Comparison of ENCODE assay signal across 9 mouse cellular contexts in the genomic region with DNA sequence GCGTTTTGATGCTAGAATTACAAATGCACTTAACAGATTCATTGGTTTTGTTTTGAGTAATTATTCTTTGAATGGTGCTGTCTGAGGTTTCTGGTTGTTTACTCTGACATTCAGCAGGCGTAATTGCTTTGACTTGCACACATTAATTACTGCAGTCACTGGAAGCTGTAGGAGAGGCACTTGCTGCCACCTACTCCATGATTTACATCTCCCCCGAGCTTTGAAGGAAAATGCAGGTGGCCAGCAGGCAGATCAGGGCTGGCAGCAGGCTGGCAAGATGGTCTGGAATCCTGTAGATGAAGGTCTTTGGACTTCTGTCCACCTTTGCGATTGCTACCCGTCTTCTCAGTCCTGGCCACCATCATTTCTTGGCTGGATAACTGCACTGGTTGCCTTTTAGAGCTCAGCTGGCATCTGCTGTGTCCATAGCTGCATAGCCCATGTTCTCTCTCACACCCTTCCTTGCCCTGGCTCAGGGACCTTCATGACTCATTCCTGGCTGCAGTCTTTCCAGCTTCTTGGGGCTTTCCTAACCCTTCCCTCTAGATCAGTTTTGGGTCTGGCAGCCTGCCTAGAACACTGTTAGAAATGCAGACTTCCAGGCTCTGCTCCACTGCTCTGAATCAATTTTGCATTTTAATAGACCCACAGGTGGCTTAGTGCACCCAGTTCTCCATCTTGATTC.
A peak's percentile ranks its signal among the peaks of the same experiment; 100 is the strongest.
DNase-seq lines count a peak whose midpoint lies in the region; ATAC-seq and TF ChIP-seq lines count a peak whose summit lies in the region.
"Had no signal": no experiment of that assay in that cellular context is flagged by ENCODE, and none has a peak within 500 bp of the region (broad histone marks: within the 10 kb centered on the region; RNA-seq: fewer than 3 reads in every experiment).

No protein-coding gene starts in this region.

- TF ChIP-seq POLR2A in myocyte (IDR thresholded peaks at IDR 0.05; ENCODE audit: insufficient read length, low read depth) = no peak

- H3K4me1 ChIP-seq in forebrain, postnatal 0 days (ENCODE audit: insufficient read depth) = peaks cover 6% of the 10 kb centered on the region; the same call in 1 of the 2 replicates
- no peaks in the 10 kb centered on the region for H3K4me1 ChIP-seq in forebrain, embryonic 11.5 days (replicated peaks; ENCODE audit: control insufficient read depth, insufficient read depth, low read length)
- peaks cover 23% of the 10 kb centered on the region for H3K4me1 ChIP-seq in embryonic facial prominence, embryonic 15.5 days
- H3K4me1 ChIP-seq: neural tube, embryonic 12.5 days had no signal

- H3K27me3 ChIP-seq in forebrain, postnatal 0 days (ENCODE audit: insufficient read depth, low read length) = no peaks in the 10 kb centered on the region
- no peaks in the 10 kb centered on the region for H3K27me3 ChIP-seq in forebrain, embryonic 11.5 days (ENCODE audit: control insufficient read depth, insufficient read depth, low read length)
- H3K27me3 ChIP-seq in embryonic facial prominence, embryonic 15.5 days = no peaks in the 10 kb centered on the region
- no peaks in the 10 kb centered on the region for H3K27me3 ChIP-seq in myocyte (ENCODE audit: control insufficient read depth, insufficient read depth, insufficient read length)
- H3K27me3 ChIP-seq: neural tube, embryonic 12.5 days had no signal

- no peaks in the 10 kb centered on the region for H3K79me2 ChIP-seq in myocyte (ENCODE audit: control insufficient read depth, insufficient read depth)

- 50% methylated on average over 5 of the region's 5 CpGs for WGBS in forebrain, postnatal 0 days
- WGBS in forebrain, embryonic 11.5 days = 83% methylated on average over 5 of the region's 5 CpGs
- WGBS in embryonic facial prominence, embryonic 15.5 days = 70% methylated on average over 5 of the region's 5 CpGs

- no peak overlapping the region for H3ac ChIP-seq in myocyte (ENCODE audit: control insufficient read depth, insufficient read length)

- H3K27ac ChIP-seq in forebrain, postnatal 0 days (ENCODE audit: low read depth, low read length) = no peak overlapping the region; the same call in 1 of the 2 replicates
- H3K27ac ChIP-seq in forebrain, embryonic 11.5 days (ENCODE audit: low read depth, low read length) = no peak overlapping the region
- H3K27ac ChIP-seq in embryonic facial prominence, embryonic 15.5 days (replicated peaks) = no peak overlapping the region
- H3K27ac ChIP-seq: neural tube, embryonic 12.5 days had no signal

- no peaks in the 10 kb centered on the region for H3K36me3 ChIP-seq in forebrain, postnatal 0 days (ENCODE audit: insufficient read depth)
- H3K36me3 ChIP-seq in forebrain, embryonic 11.5 days (ENCODE audit: control insufficient read depth, insufficient read depth, low read length) = no peaks in the 10 kb centered on the region
- H3K36me3 ChIP-seq in embryonic facial prominence, embryonic 15.5 days = no peaks in the 10 kb centered on the region
- H3K36me3 ChIP-seq in myocyte (ENCODE audit: control insufficient read depth, insufficient read depth) = no peaks in the 10 kb centered on the region
- H3K36me3 ChIP-seq: neural tube, embryonic 12.5 days had no signal

- H3K4me2 ChIP-seq in forebrain, postnatal 0 days (ENCODE audit: low read depth) = no peak overlapping the region
- no peak overlapping the region for H3K4me2 ChIP-seq in forebrain, embryonic 11.5 days (ENCODE audit: low read depth, low read length, severe bottlenecking)
- H3K4me2 ChIP-seq in embryonic facial prominence, embryonic 15.5 days (replicated peaks) = no peak overlapping the region
- peak overlapping the region; percentile 27 for H3K4me2 ChIP-seq in myocyte (ENCODE audit: low read depth)
- H3K4me2 ChIP-seq: neural tube, embryonic 12.5 days had no signal

- ATAC-seq in forebrain, postnatal 0 days = peak; percentile 58; the same call in 1 of the 2 replicates
- ATAC-seq in forebrain, embryonic 11.5 days (replicated peaks; ENCODE audit: low FRiP score) = no peak
- ATAC-seq in embryonic facial prominence, embryonic 15.5 days (ENCODE audit: insufficient number of reproducible peaks, low FRiP score, low TSS enrichment, low read depth) = 0 out of 2 replicates have a peak, but pooled peaks have one; percentile 41

- no peaks in the 10 kb centered on the region for H3K9me3 ChIP-seq in forebrain, postnatal 0 days (ENCODE audit: low read length)
- H3K9me3 ChIP-seq in forebrain, embryonic 11.5 days (ENCODE audit: control insufficient read depth, low read length) = no peaks in the 10 kb centered on the region
- no peaks in the 10 kb centered on the region for H3K9me3 ChIP-seq in embryonic facial prominence, embryonic 15.5 days (replicated peaks)
- H3K9me3 ChIP-seq: neural tube, embryonic 12.5 days had no signal

- H3K9ac ChIP-seq in forebrain, postnatal 0 days = no peak overlapping the region
- H3K9ac ChIP-seq in forebrain, embryonic 11.5 days (ENCODE audit: low read length) = no peak overlapping the region
- no peak overlapping the region for H3K9ac ChIP-seq in embryonic facial prominence, embryonic 15.5 days
- H3K9ac ChIP-seq: neural tube, embryonic 12.5 days had no signal

- no peak for TF ChIP-seq CTCF in forebrain, postnatal 0 days (IDR thresholded peaks at IDR 0.05; ENCODE audit: low read depth)

- peak; percentile 36 for DNase-seq in forebrain, postnatal 0 days
- no peak for DNase-seq in forebrain, embryonic 11.5 days (ENCODE audit: low spot score)
- DNase-seq in NIH3T3 (ENCODE audit: low read depth) = peak; percentile 98
- peak; percentile 89 for DNase-seq in kidney, adult 9 months
- DNase-seq in B cell, adult 2 months = no peak
- DNase-seq in yolk sac, embryonic 10.5 days (ENCODE audit: low spot score) = no peak

- H3K4me3 ChIP-seq in forebrain, postnatal 0 days (ENCODE audit: low read depth, low read length) = no peak overlapping the region
- H3K4me3 ChIP-seq in forebrain, embryonic 11.5 days (ENCODE audit: low read depth, low read length) = no peak overlapping the region
- no peak overlapping the region for H3K4me3 ChIP-seq in embryonic facial prominence, embryonic 15.5 days (replicated peaks)
- no peak overlapping the region for H3K4me3 ChIP-seq in myocyte
- H3K4me3 ChIP-seq: neural tube, embryonic 12.5 days had no signal

TF ChIP-seq in myocyte, 11 proteins besides CTCF, POLR2A, EP300 and RAD21:
- TF ChIP-seq USF1 (IDR thresholded peaks at IDR 0.05; ENCODE audit: low read depth) = no peak
- peak in 1 of 3 experiments; percentile 42 for TF ChIP-seq MYOD1 (IDR thresholded peaks at IDR 0.05; ENCODE audit: control insufficient read depth in 1 of 3, insufficient read length in 2 of 3, low read depth in 2 of 3)
- TF ChIP-seq MYOG (IDR thresholded peaks at IDR 0.05; ENCODE audit: control insufficient read depth in 1 of 3, insufficient read depth in 1 of 3, insufficient read length in 2 of 3, low read depth in 2 of 3) = peak in 2 of 3 experiments; percentile 35 to 40

Comparison
In these comparisons a context has a peak if more than half of its experiments do, and no peak if none do; other contexts are left out.
1. DNase-seq: peak in forebrain, postnatal 0 days (single experiment), NIH3T3 (single experiment) and kidney, adult 9 months (single experiment); none in forebrain, embryonic 11.5 days (single experiment), B cell, adult 2 months (0 of 2) and yolk sac, embryonic 10.5 days (single experiment).